Mouse (Mus musculus): Measurements from ENCODE around the gene Sema6d.

DNA sequence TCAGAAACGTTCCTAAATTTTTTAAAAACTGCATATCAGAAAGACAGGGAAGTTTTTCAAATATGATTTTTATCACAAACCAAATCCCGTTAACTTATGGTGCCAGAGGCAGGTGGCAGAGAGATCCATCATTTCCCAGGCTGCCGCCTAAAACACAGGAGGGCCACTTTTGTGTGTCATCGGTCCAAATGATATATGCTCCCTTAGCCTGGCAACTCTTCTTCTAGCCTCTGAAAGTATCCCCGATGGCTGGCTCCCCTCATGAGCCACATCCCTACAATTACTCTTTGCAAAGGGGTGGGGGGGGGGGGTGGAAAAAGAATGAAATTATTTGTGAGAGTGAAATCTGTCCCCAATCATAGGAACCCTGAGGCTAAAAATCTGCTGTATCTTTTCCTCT, 471.9 kb downstream of the Sema6d start:
- TF ChIP-seq CTCF (IDR thresholded peaks at IDR 0.05; ENCODE audit: control insufficient read depth, insufficient read depth, low read length) (no peak), POLR2A (IDR thresholded peaks at IDR 0.05; ENCODE audit: borderline replicate concordance, control insufficient read depth, low read depth, low read length) (no peak)
